Mouse (Mus musculus): ENCODE data around the gene Gm884.
A peak's percentile ranks its signal among the peaks of the same experiment; 100 is the strongest.

Gene Gm884

DNA sequence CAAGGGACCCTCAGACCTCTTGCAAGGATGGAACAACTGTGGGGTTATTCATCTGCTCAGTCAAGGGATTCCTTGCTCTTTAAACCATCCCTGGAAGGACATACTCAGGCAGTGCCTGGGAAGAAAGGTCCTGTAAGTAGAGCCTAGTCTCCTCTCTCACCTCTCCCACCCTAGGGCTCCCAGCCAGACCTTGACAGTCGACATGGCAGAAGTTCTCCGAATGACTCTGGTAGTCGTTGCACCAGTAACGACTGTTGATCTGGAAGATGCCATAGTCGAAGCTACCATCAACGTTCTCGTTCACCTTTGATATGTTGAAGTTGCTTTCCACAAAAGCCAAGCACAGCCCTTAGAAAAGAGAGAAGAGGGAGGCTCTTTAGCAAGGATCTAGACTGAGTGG, 13.9 kb upstream of the Gm884 start:
- no peak for DNase-seq (ENCODE audit: low spot score)

DNA sequence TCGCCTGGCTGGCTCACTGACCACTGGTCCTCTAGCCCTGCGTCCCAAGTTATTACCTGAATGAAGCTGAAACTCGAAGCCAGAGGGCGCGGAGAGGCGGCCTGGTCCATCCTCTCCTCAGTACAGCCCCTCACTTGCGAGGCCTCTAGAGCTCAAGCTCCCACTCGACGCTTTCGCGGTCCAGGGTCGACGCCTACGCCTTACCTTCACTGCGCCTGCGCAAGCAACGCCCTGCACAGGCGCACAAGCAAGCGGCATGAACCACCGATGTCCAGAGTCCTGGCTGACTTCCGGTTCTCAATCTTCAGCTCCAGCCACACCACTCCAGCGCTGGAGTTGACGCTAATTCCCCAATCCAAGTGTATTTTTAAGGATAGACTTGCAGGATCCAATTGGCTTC, 6.5 kb upstream of the Gm884 start:
- no peak for DNase-seq (ENCODE audit: low spot score)

GRCm38 (mm10) chr11:103610772-103611171, 10.2 kb downstream of the Gm884 start:
- no peak for DNase-seq (ENCODE audit: low spot score)

GRCm38 (mm10) chr11:103606611-103607010, 14.3 kb downstream of the Gm884 start:
- DNase-seq (ENCODE audit: low spot score) = no peak

- no peak for DNase-seq (ENCODE audit: low spot score)
Observed at GRCm38 (mm10) chr11:103578339-103578738, 42.6 kb downstream of the Gm884 start.

DNA sequence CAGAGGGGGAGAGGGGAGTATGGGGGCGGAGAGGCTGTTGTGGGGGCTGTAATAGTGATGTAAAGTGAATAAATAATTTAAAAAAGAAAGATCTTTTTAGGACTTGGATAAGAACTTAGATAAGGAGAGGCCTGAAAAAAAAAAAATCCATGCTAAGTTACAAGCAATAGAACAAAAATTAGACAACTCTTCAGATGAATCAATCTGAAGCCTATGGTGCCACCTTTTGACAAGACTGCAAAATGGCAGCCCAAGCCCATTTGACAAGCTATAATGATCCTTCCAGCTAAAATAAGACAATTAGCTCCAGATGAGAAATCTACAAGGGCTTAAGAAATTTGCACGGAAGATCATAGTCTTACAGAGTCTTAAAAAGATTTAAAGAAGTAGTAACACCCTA, 64.9 kb downstream of the Gm884 start:
- DNase-seq (ENCODE audit: low spot score) = peak; percentile 71

DNA sequence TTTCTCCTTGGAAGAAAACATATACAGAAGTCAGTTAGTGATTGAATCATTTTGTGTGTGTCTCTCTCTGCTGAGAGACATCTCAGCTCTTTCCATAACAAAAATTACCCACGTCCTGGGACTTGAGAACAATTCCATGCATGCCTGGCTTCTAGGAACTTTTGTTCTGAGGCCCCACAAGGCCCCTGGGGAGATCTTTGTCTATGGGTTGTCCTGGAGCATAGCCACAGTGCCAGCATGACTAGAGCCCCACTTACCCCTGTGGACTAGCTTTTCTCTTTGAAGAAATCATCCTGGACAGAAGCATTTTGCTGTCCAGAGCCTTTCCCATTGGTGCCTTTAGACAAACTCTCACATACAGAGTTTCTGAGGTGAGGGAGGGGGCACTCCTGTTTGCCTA, 86.0 kb downstream of the Gm884 start:
- peak; percentile 1 for DNase-seq (ENCODE audit: low spot score)

- DNase-seq (ENCODE audit: low spot score) = no peak
Observed at GRCm38 (mm10) chr11:103512111-103512510, 108.8 kb downstream of the Gm884 start.

DNA sequence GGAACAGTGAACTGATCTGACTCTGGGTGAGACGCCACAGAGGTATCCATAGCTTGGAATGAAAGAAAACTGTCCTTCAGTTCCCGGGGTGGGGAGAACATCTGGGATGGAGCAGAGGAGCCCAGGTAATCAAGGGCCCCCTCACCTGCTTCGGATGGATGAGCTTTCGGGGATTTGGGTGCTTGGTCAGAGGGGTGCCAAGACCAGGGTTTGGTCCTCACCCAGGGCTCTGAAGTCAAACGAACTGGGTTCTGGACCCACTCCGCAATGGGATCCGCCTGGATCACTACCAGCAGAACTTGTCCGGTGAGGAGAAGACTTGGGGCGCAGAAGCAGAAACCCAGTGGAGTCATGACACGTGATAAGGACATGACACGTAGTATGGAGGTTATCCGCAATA, 116.4 kb downstream of the Gm884 start, which contains the start of gene Lrrc37a:
Gene Lrrc37a (minus strand): TSS at position 101 of the 400 bp plus-strand sequence.
- DNase-seq (ENCODE audit: low spot score) = peak; percentile 1

All from adipocyte (in vitro differentiated cells).